Mouse (Mus musculus) embryonic fibroblast, embryonic 13.5 days (primary cell): Measurements from ENCODE around the gene Btbd1. TPM values are rescaled to one million over a fixed set of nuclear protein-coding genes. Genes with fewer than 3 reads are reported as not detected.

Experiments used
- H3K27ac ChIP-seq: 2 replicates; pipeline ENCODE4 v1.5.1; 2012; ENCODE audit warnings: low read length, control low read depth, inconsistent platforms; ENCODE audit not compliant: insufficient read depth
- H3K4me1 ChIP-seq: 2 replicates; pipeline ENCODE4 v1.6.1; 2011; ENCODE audit warnings: low read length; ENCODE audit not compliant: control insufficient read depth, insufficient read depth
- H3K4me3 ChIP-seq: 2 replicates; pipeline ENCODE4 v1.5.1; 2011; ENCODE audit warnings: mild to moderate bottlenecking, control low read depth, low read length; ENCODE audit not compliant: insufficient read depth
- CTCF ChIP-seq: IDR thresholded peaks from 2 replicates; pipeline ENCODE4 v1.5.1; 2011; ENCODE audit warnings: mild to moderate bottlenecking, control low read depth, low read length, moderate library complexity, borderline replicate concordance; ENCODE audit not compliant: insufficient read depth
- POLR2A ChIP-seq: IDR thresholded peaks from 2 replicates; pipeline ENCODE4 v1.6.1; 2011; ENCODE audit warnings: low read depth, mild to moderate bottlenecking, control low read depth, low read length, moderate library complexity
- polyA plus RNA-seq: library from polyadenylated mRNA; stranded (reverse); fragments of >200 nt; gene quantifications from 2 replicates; pipeline ENCODE4 v1.2.4, GENCODE M21; 2011; ENCODE audit warnings: low read depth; ENCODE audit not compliant: missing spikeins, insufficient read length

Btbd1 gene
- polyA plus RNA-seq, 1 experiment, result 134 TPM

- H3K4me1 ChIP-seq, result no peaks in the 10 kb centered on the region
- no peak for TF ChIP-seq CTCF
- no peak for TF ChIP-seq POLR2A
- H3K4me3 ChIP-seq, result no peak overlapping the region
- no peak overlapping the region for H3K27ac ChIP-seq
Measured at GRCm38 (mm10) chr7:81861921-81862320, 32.7 kb upstream of the Btbd1 start.

DNA sequence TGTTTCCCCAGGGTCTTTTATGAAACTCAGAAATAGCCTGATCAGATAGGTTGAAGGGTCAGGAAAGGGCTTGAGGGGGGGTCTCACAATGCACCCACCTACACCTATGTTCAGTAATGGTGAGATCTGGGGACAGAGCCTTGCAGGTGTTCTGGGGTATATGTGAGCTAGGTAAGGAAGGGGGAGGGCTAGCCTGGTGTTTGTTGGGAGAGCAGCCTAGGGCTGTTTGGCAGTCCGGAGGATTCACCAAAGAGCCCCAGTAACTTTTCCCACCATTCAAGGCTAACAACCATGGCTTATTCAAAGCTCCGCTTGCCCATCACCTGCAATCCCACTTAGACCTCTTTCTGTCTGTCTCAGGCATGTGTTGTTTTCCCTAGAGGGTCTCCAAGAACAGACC lies 32.2 kb upstream of the Btbd1 start:
- no peak overlapping the region for H3K4me3 ChIP-seq
- H3K4me1 ChIP-seq, result no peaks in the 10 kb centered on the region
- TF ChIP-seq POLR2A, result no peak
- TF ChIP-seq CTCF, result no peak
- no peak overlapping the region for H3K27ac ChIP-seq

DNA sequence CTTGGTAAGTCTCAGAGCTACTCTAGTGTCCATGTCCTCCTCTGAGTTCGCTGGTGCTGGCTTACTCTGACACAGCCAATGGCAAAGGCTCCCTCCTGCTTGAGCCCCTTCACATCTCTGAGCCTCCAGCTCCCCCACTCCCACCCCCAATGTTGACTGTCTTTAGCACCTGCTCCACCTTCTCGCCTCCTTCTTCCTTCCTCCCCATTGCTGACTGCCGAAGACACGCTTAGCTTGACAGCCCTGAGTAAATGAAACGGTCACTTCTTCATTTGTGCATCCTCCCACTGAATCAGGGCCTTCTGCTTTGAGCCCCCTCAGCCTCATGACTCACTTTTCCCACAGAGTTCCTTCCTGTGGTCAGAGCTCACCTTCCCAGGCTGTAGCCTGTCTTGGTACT lies 31.8 kb upstream of the Btbd1 start:
- no peak for TF ChIP-seq CTCF
- Histone ChIP-seq H3K4me3 (no peak overlapping the region), H3K27ac (no peak overlapping the region), H3K4me1 (no peaks in the 10 kb centered on the region)

GRCm38 (mm10) chr7:81860071-81860470 lies 30.8 kb upstream of the Btbd1 start:
- Histone ChIP-seq H3K4me1 (no peaks in the 10 kb centered on the region), H3K27ac (no peak overlapping the region), H3K4me3 (0 out of 2 replicates have a peak overlapping the region, but pooled peaks have one; percentile 56)
- no peak for TF ChIP-seq POLR2A
- TF ChIP-seq CTCF, result no peak

- no peaks in the 10 kb centered on the region for H3K4me1 ChIP-seq
- TF ChIP-seq POLR2A, result no peak
- no peak for TF ChIP-seq CTCF
- H3K27ac ChIP-seq, result no peak within 1 kb of the TSS
- H3K4me3 ChIP-seq, result peak within 1 kb of the TSS; percentile 56
Measured at GRCm38 (mm10) chr7:81858968-81859721, 29.9 kb upstream of the Btbd1 start, which contains the start of gene Tm6sf1. Gene Tm6sf1, plus strand, starts transcription at chr7:81859001.

DNA sequence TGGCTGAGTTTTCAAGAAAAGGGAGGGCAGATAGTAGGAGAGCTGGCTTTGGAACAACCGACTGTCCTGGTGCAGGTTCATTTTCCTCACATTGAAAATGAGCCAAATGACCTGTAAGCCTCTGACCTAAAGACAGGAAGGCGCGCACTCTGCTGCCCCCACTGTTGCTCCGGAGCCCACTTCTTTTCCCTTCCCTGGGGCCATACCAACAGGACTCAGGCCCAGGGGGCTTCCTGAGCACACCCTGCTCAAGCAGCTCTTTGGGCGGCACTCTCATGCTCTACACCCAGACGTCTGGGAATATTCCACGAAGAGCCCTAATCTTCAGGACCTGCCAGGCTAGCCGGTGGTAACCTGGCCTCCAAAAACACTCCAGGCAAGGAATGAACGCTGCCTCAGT lies 29.0 kb upstream of the Btbd1 start:
- TF ChIP-seq POLR2A (no peak), CTCF (no peak)
- Histone ChIP-seq H3K27ac (no peak overlapping the region), H3K4me1 (no peaks in the 10 kb centered on the region), H3K4me3 (no peak overlapping the region)

- H3K4me3 ChIP-seq, result no peak overlapping the region
- no peak for TF ChIP-seq CTCF
- TF ChIP-seq POLR2A, result no peak
- H3K4me1 ChIP-seq, result no peaks in the 10 kb centered on the region
- H3K27ac ChIP-seq, result no peak overlapping the region
Measured at GRCm38 (mm10) chr7:81856221-81856620, 27.0 kb upstream of the Btbd1 start.

GRCm38 (mm10) chr7:81855694-81856093 lies 26.5 kb upstream of the Btbd1 start, which contains the start of gene Gm10160:
Gene Gm10160, minus strand, starts transcription at chr7:81855794.
- Histone ChIP-seq H3K27ac (no peak within 1 kb of the TSS), H3K4me3 (no peak within 1 kb of the TSS), H3K4me1 (no peaks in the 10 kb centered on the region)
- TF ChIP-seq POLR2A, result no peak
- no peak for TF ChIP-seq CTCF

GRCm38 (mm10) chr7:81854568-81855307 lies 25.5 kb upstream of the Btbd1 start:
- Histone ChIP-seq H3K4me1 (no peaks in the 10 kb centered on the region), H3K4me3 (no peak overlapping the region)
- TF ChIP-seq POLR2A (no peak), CTCF (no peak)

DNA sequence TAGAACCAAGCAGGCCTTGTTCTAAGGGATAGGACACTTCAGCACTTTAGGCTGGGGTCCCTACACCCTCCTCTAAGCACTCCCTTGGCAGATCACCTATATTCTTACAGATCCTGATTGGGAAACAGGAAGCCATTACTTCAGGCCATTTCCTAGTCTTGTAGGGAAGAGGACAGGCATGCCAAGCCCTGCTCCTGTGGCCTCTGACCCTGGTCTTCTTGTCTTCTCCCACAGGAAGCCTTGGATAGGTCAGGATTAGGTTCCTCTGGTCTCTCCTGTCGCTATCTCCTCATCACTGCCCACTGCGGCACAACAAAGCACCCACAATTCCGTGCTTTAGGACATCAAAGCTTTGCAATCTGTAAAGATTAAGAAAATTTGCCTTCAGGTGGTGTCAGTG lies 22.5 kb upstream of the Btbd1 start:
- no peak for TF ChIP-seq POLR2A
- TF ChIP-seq CTCF, result no peak

More at GRCm38 (mm10) chr7:81854568-81855307, 25.5 kb upstream of the Btbd1 start:
- H3K27ac ChIP-seq, result no peak overlapping the region

More for the DNA sequence above, 22.5 kb upstream of the Btbd1 start:
- Histone ChIP-seq H3K4me3 (no peak overlapping the region), H3K4me1 (no peaks in the 10 kb centered on the region), H3K27ac (no peak overlapping the region)
